Mouse (Mus musculus) midbrain, embryonic 12.5 days (tissue): ENCODE measurements around the gene Sall4. TPM values are rescaled to one million over a fixed set of nuclear protein-coding genes. Genes with fewer than 3 reads are reported as not detected.
A peak's percentile ranks its signal among the peaks of the same experiment; 100 is the strongest.

Experiments used
- ATAC-seq: fragments of 200-750 bp; cut with Nextera tagmentation; 2 replicates; pipeline ENCODE4 v1.8.0; 2017; ENCODE audit warnings: low read depth, moderate TSS enrichment, moderate library complexity; ENCODE audit not compliant: low FRiP score
- H3K27ac ChIP-seq: fragments of 300-500 bp; sonication (generic); replicated peaks from 2 replicates; pipeline ENCODE4 v1.5.1; 2016; ENCODE audit warnings: mild to moderate bottlenecking
- H3K27me3 ChIP-seq: fragments of 300-500 bp; sonication (generic); 2 replicates; pipeline ENCODE4 v1.6.1; 2016; ENCODE audit warnings: mild to moderate bottlenecking
- H3K36me3 ChIP-seq: fragments of 300-500 bp; sonication (generic); 2 replicates; pipeline ENCODE4 v1.6.1; 2016
- H3K4me1 ChIP-seq: fragments of 300-500 bp; sonication (generic); 2 replicates; pipeline ENCODE4 v1.6.1; 2016
- H3K4me2 ChIP-seq: fragments of 300-500 bp; sonication (generic); replicated peaks from 2 replicates; pipeline ENCODE4 v1.6.1; 2016; ENCODE audit warnings: mild to moderate bottlenecking, moderate library complexity
- H3K4me3 ChIP-seq: fragments of 300-500 bp; sonication (generic); 2 replicates; pipeline ENCODE4 v1.5.1; 2016; ENCODE audit warnings: mild to moderate bottlenecking
- H3K9ac ChIP-seq: fragments of 300-500 bp; sonication (generic); replicated peaks from 2 replicates; pipeline ENCODE4 v1.6.1; 2016; ENCODE audit warnings: mild to moderate bottlenecking, moderate library complexity
- H3K9me3 ChIP-seq: fragments of 300-500 bp; sonication (generic); 2 replicates; pipeline ENCODE4 v1.6.1; 2016; ENCODE audit warnings: mild to moderate bottlenecking
- WGBS: fragments of 180-500 bp; shearing (Covaris S2); methylation state at CpG from one replicate; pipeline ENCODE4 v1.1.7; 2016; 5-methylcytosine and 5-hydroxymethylcytosine counted together
- polyA plus RNA-seq: library from polyadenylated mRNA; unstranded; fragments of >200 nt; fragmentation: Nextera tagmentation; extraction: Ambion mirVana; gene quantifications from 2 replicates; pipeline ENCODE4 v1.2.1, GENCODE M21; 2016

Sall4 gene
- polyA plus RNA-seq, 1 experiment from 2014 or later = 17.4 TPM

DNA sequence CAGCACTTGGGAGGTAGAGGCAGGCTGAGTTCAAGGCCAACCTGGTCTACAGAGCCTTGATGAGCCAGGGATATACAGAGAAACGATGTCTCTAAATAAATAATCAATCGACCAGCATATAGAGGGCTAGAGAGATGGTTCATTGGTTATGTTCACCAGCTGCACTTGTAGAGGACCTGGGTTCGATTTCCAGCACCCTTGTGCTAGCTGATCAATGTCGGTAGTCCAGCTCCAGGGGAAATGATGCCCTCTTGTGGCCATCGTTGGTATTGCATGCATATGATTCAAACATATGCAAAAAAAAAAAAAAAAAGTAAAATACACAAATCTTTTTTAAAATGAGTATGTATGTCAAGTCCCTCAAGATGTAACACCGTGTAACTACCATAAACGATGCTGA, 25.1 kb downstream of the Sall4 start:
- ATAC-seq = no peak
- WGBS = 20% methylated on average over 7 of the region's 7 CpGs
- no peaks in the 10 kb centered on the region for H3K4me1 ChIP-seq
- H3K9ac ChIP-seq = no peak overlapping the region; the same call in 1 of the 2 replicates
- H3K9me3 ChIP-seq = no peaks in the 10 kb centered on the region; the same call in 1 of the 2 replicates
- H3K4me3 ChIP-seq = peak overlapping the region; percentile 72; the same call in 1 of the 2 replicates
- H3K4me2 ChIP-seq = peak overlapping the region; percentile 59; the same call in 1 of the 2 replicates
- H3K27me3 ChIP-seq = peaks cover 4% of the 10 kb centered on the region; the same call in 1 of the 2 replicates
- peaks cover 4% of the 10 kb centered on the region for H3K36me3 ChIP-seq
- peak overlapping the region; percentile 73 for H3K27ac ChIP-seq

DNA sequence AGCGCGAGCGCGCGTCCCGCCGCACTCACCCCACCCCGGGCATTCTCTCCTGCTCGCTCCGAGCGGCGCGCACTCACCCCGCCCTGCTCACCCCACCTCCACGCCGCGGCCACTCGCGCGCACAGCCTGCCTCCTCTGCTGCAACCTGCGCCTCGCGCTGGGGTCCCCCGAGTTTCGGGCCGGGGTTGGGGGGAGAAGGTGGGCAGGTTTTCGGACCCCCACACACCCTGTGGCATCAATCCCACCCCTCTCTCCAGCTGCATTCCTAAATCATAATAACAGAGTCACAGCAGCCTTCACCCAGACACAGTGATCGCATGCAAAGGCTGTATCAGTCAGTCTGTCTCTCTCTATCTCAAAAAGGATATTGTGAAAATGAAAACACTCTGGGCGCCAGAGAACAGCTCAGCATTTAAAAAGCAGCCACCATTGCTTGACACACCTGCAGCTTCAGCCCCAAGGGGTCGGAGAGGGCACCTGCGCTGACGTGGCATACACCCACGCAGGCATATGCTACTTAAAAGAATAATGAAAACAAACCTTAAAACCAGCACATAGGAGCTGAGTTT, 25.6 kb downstream of the Sall4 start, which contains the start of gene Atp9a:
Gene Atp9a (minus strand): TSS at position 351 of the 569 bp plus-strand sequence.
- peak within 1 kb of the TSS; percentile 87 for H3K27ac ChIP-seq
- H3K4me1 ChIP-seq = no peaks in the 10 kb centered on the region
- H3K27me3 ChIP-seq = peaks cover 4% of the 10 kb centered on the region; the same call in 1 of the 2 replicates
- no peaks in the 10 kb centered on the region for H3K36me3 ChIP-seq
- peak within 1 kb of the TSS; percentile 72 for H3K4me3 ChIP-seq
- ATAC-seq = peak; percentile 70
- WGBS = 11% methylated on average over 20 of the region's 33 CpGs
- peak within 1 kb of the TSS; percentile 88 for H3K9ac ChIP-seq
- H3K4me2 ChIP-seq = peak within 1 kb of the TSS; percentile 59
- H3K9me3 ChIP-seq = no peaks in the 10 kb centered on the region; the same call in 1 of the 2 replicates

DNA sequence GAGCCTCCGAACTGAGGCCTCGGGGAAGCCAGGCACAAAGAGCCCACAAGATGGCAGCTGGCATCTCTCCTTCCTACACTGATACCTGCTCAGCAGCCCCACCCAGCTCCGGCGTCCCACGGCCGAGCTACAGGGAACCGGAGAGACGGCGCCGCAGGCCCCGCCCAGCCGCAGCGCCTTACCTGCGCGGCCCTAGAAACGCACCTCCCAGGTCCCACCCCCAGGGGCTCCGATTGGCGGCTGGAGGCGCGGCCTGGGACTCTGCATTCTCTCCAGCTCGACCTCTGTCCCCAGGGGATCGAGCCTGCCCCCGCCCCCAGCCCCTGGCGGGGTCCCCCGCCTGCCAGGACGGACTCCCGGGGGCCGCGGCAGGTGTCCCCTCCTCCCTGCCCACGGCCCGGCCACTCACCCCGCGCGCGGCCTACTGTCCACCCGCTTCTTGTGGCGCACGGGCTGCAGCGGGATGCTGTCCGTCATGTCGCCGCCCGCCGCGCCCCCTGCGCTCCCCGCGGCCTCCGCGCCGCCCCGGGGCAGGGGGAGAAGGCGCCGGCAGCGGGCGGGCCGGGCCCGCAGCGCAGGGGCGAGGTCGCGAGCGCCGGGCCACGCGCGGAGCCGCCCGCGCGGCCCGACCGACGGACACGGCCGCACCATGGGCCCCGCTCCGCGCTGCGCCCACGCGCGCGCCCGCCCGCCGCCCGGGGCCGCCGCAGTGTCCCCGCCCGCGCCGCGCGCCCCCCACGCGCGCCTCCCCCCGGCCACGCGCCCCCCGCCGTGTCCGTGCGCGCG, 26.3 kb downstream of the Sall4 start:
- H3K27me3 ChIP-seq = peaks cover 4% of the 10 kb centered on the region; the same call in 1 of the 2 replicates
- peak overlapping the region; percentile 88 for H3K9ac ChIP-seq
- ATAC-seq = peak; percentile 58
- WGBS = 1% methylated on average over 66 of the region's 108 CpGs
- peak overlapping the region; percentile 72 for H3K4me3 ChIP-seq
- H3K4me1 ChIP-seq = no peaks in the 10 kb centered on the region
- H3K9me3 ChIP-seq = no peaks in the 10 kb centered on the region; the same call in 1 of the 2 replicates
- H3K27ac ChIP-seq = peak overlapping the region; percentile 87
- H3K36me3 ChIP-seq = no peaks in the 10 kb centered on the region
- H3K4me2 ChIP-seq = peak overlapping the region; percentile 59

DNA sequence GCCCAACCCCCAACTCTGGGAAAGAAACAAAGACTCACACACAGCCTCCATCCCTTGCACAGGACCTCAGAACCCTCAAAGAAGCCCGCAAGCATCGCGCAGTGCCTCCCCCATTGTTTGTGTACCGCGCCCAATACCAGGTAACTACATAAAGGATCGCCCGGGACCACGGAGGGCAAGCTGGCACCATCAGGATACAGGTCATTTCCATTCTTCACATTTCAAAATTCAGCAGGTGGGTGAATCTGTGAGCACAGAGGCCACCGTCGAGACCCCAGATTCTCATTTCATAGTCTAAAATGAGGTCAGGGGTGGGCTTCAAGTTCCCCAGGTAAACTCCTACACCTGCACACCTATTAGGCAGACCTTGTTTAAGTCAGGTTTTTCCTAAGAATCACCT, 27.2 kb downstream of the Sall4 start:
- Histone ChIP-seq H3K27me3 (peaks cover 4% of the 10 kb centered on the region; the same call in 1 of the 2 replicates), H3K27ac (no peak overlapping the region; the same call in 1 of the 2 replicates), H3K4me2 (peak overlapping the region; percentile 59), H3K36me3 (no peaks in the 10 kb centered on the region), H3K4me1 (no peaks in the 10 kb centered on the region), H3K9ac (peak overlapping the region; percentile 88; the same call in 1 of the 2 replicates), H3K4me3 (peak overlapping the region; percentile 72), H3K9me3 (no peaks in the 10 kb centered on the region; the same call in 1 of the 2 replicates)
- no peak for ATAC-seq
- 87% methylated on average over 10 of the region's 10 CpGs for WGBS

DNA sequence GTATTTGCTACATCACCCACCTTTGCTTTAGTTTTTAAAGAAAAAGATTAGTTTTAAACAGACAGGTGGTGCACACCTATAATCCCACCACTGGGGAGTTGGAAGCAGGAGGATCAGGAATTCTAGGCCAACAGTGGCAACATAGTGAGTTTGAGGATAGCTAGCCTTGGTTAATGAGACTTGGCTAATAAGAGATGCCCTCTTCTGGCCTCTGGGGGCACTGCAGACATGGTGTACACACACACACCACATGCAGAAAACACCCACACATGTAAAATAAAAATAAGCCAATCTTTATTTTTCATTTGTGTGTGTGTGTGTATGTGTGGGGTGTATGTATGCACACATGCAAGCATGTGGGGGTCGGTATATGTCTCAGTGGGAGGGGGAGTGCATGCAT, 28.9 kb downstream of the Sall4 start:
- H3K27me3 ChIP-seq = peaks cover 3% of the 10 kb centered on the region; the same call in 1 of the 2 replicates
- WGBS = 93% methylated on average over 1 of the region's 1 CpGs

DNA sequence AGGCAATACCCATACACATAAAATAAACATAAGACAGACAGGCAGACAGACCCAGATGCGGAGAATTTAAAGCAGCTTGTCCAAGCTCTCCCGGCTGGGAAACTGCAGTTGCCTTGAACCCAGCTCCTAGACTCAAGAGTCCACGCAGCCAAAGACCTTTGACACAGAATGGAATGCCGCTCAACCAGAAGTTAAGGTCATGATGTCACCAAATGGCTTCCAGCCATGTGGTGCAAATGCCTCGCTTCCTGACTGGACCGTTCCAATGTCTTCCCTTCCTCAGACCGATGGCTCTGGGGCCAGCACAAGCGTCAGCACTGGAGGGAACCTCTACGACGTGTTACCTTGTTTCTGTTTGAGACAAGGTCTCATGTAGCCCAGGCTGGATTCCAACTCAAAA, 29.9 kb downstream of the Sall4 start:
- WGBS = 93% methylated on average over 10 of the region's 10 CpGs

More for the DNA sequence above, 28.9 kb downstream of the Sall4 start:
- Histone ChIP-seq H3K36me3 (no peaks in the 10 kb centered on the region), H3K4me3 (no peak overlapping the region), H3K4me1 (peaks cover 4% of the 10 kb centered on the region; the same call in 1 of the 2 replicates), H3K9ac (no peak overlapping the region), H3K27ac (no peak overlapping the region), H3K9me3 (no peaks in the 10 kb centered on the region; the same call in 1 of the 2 replicates), H3K4me2 (no peak overlapping the region)
- ATAC-seq = no peak

DNA sequence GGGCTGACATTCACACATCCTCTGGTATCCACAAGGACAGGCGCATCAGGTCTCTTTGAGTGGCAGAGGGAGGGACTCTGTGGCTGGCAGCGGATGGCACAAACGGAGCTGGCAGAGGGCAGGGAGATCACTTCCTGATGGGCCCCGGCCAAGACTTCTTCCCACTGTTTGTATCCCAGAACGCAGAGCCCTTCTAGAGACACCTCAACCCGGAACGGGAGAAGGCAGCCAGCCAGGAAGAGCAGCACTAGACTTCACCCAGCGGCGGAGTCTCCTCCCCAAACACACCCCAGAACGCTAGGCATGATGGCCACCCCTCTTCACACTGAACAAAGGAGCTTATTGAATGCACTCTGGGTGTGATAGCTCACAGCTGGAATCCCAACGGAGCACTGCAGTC, 33.7 kb downstream of the Sall4 start:
- WGBS = 55% methylated on average over 11 of the region's 11 CpGs
- no peak overlapping the region for H3K27ac ChIP-seq

More for the DNA sequence above, 29.9 kb downstream of the Sall4 start:
- ATAC-seq = no peak
- Histone ChIP-seq H3K4me3 (no peak overlapping the region), H3K4me1 (peaks cover 6% of the 10 kb centered on the region; the same call in 1 of the 2 replicates), H3K9me3 (no peaks in the 10 kb centered on the region; the same call in 1 of the 2 replicates), H3K9ac (no peak overlapping the region), H3K27ac (no peak overlapping the region), H3K36me3 (no peaks in the 10 kb centered on the region), H3K4me2 (no peak overlapping the region), H3K27me3 (no peaks in the 10 kb centered on the region)

DNA sequence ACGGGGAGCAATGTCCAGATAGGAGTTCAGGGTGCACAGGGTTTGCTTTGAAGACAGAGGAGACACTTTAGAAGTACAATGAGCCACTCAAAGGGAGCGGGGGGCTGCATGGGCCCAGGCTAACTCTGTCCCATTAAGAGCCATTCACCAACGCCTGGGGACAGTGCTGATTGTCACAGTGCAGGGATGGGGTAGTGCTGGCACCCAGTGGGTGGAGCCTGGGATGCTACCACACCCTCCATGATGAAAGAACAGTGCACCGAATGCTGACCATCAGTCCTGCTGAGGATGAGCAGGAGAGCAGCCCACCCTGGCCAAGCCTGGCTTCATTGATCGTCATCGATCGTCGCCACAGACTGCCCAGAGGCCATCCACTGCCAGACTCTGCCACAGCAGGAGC, 36.5 kb downstream of the Sall4 start:
- Histone ChIP-seq H3K9me3 (no peaks in the 10 kb centered on the region), H3K9ac (no peak overlapping the region), H3K27me3 (no peaks in the 10 kb centered on the region), H3K36me3 (no peaks in the 10 kb centered on the region), H3K27ac (peak overlapping the region; percentile 65), H3K4me2 (no peak overlapping the region), H3K4me3 (no peak overlapping the region), H3K4me1 (peaks cover 34% of the 10 kb centered on the region)
- ATAC-seq = peak; percentile 41; the same call in 1 of the 2 replicates
- 59% methylated on average over 8 of the region's 8 CpGs for WGBS

More for the DNA sequence above, 33.7 kb downstream of the Sall4 start:
- Histone ChIP-seq H3K4me3 (no peak overlapping the region), H3K36me3 (no peaks in the 10 kb centered on the region), H3K27me3 (no peaks in the 10 kb centered on the region), H3K4me2 (no peak overlapping the region), H3K9ac (no peak overlapping the region), H3K9me3 (no peaks in the 10 kb centered on the region; the same call in 1 of the 2 replicates), H3K4me1 (peaks cover 28% of the 10 kb centered on the region)
- no peak for ATAC-seq

DNA sequence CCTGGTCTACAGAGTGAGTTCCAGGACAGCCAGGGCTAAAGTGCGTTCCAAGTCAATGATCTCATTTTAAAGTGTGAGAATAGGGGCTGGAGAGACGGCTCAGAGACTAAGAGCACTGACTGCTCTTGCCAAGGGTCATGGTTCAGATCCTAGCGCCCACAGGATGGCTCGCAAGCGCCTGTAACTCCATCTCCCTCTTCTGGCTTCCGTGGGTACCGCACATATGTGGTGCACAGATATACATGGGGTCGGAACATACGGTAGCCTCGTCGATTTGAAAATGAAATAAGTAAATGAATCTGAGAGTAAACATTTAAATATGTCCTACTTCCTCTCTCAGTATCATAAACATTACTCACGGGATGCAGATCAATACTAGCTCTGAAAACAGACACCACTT, 38.0 kb downstream of the Sall4 start:
- H3K27ac ChIP-seq = no peak overlapping the region
- no peaks in the 10 kb centered on the region for H3K9me3 ChIP-seq
- no peak for ATAC-seq
- H3K4me3 ChIP-seq = no peak overlapping the region
- peaks cover 41% of the 10 kb centered on the region for H3K4me1 ChIP-seq
- no peaks in the 10 kb centered on the region for H3K27me3 ChIP-seq
- no peak overlapping the region for H3K4me2 ChIP-seq
- whole genome bisulfite sequencing = 83% methylated on average over 12 of the region's 12 CpGs
- no peaks in the 10 kb centered on the region for H3K36me3 ChIP-seq
- H3K9ac ChIP-seq = no peak overlapping the region

DNA sequence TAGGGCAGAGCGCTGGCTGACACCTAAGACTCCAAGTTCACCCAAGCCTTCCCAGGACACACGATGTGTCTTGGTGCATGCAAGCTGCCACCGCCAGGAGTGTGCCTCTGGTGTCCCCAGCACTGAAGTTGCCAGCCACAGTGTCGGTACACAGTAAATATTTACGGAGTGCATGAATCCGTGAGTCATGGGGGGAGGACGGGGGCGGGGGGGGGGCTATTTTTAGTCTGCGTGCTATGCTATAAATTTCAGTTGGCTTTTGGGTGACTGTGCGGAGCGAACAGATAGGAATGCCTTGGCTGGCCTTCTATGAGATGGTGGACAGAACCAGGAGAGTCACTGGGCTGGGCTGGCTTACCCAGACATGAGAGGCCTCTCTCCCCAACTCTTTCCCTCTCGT, 39.7 kb downstream of the Sall4 start:
- Histone ChIP-seq H3K4me1 (peaks cover 36% of the 10 kb centered on the region), H3K4me3 (no peak overlapping the region), H3K27ac (no peak overlapping the region), H3K9me3 (no peaks in the 10 kb centered on the region), H3K9ac (no peak overlapping the region), H3K27me3 (no peaks in the 10 kb centered on the region), H3K4me2 (no peak overlapping the region), H3K36me3 (no peaks in the 10 kb centered on the region)
- 86% methylated on average over 12 of the region's 12 CpGs for WGBS
- ATAC-seq = no peak

DNA sequence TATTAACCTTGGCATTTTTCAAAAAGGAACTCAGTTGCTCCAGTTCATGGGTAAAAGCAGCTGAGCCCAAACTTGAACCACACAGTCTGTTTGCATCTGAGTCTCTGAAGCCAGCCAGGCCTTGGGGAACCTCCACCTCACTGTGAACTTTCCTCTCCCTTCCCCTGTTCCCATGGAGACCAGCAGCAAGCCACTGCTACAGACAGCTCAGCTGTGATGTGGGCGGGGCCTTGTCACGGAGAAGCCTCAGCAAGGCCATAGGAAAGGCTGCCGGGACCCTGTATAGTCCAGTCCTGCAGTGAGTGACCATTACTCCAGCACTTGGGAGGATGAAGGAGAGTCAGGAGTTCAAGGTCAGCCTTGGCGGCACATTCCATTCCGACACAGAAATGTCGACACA, 41.7 kb downstream of the Sall4 start:
- Histone ChIP-seq H3K36me3 (no peaks in the 10 kb centered on the region), H3K9ac (no peak overlapping the region), H3K4me2 (no peak overlapping the region), H3K9me3 (no peaks in the 10 kb centered on the region), H3K4me1 (peaks cover 24% of the 10 kb centered on the region), H3K27ac (peak overlapping the region; percentile 39; the same call in 1 of the 2 replicates), H3K27me3 (no peaks in the 10 kb centered on the region), H3K4me3 (no peak overlapping the region)
- 47% methylated on average over 6 of the region's 6 CpGs for WGBS
- peak; percentile 89 for ATAC-seq

DNA sequence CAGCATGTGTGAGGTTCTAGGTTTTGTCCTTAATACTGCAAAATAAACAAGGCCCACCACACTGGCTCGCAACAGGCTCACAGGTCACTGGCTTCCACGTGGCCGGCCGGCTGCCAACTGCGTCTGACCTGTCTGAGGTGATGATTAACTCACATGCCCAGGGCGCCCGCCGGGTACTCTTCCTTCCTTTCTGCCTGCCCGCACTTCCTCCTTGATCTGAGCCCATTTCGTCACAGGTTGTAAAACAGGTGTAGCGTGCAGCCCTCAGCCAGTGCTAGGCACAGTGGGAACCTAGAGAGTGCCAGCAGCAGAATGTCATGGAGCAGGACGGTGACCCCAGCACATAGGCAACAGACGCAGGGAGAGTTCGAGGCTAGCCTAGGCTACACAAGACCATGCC, 46.4 kb downstream of the Sall4 start:
- Histone ChIP-seq H3K27me3 (no peaks in the 10 kb centered on the region), H3K27ac (no peak overlapping the region), H3K4me3 (no peak overlapping the region), H3K9ac (no peak overlapping the region), H3K4me2 (no peak overlapping the region), H3K36me3 (no peaks in the 10 kb centered on the region), H3K9me3 (no peaks in the 10 kb centered on the region), H3K4me1 (peaks cover 28% of the 10 kb centered on the region)
- 89% methylated on average over 14 of the region's 14 CpGs for WGBS
- no peak for ATAC-seq
